Comparison of ENCODE assay signal across 11 mouse cellular contexts in the genomic region with DNA sequence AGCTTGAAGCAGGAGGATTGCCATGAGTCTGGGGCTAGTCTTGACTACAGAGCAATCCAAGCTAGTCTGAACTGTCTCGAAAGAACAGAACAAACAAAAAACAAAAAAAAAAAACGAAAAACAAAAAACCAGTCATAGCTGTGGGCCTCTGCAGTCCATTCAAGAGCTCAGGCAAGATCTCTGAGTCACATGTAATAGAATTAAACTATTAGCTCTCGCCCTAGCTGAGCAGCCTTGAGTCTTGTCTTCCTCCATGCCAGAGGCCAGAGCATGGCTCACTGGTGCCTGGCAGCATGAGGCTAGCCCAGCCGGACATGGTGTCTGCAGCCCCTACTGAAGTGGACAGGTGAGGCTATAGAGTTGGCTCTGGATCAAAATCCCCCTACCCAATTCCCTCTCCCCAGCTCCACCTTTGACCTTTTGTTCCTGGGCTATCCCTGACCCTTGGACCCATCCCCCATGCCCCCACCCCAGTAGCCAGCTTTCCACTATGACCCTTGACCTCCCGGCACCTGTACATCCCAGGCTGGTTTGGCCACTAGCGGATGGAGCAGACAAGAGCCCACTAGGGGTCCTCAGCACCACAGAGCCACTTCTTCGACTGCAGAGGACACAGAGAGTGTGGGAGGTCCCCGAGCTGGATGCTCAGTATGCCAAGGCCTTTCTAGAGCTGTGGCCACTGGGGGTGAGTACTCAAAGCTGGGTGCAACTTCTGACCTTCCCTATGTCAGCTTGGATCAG. TPM values are rescaled to one million over a fixed set of nuclear protein-coding genes. Genes with fewer than 3 reads are reported as not detected.
DNase-seq lines count a peak whose midpoint lies in the region; ATAC-seq and TF ChIP-seq lines count a peak whose summit lies in the region.
"Had no signal": no experiment of that assay in that cellular context is flagged by ENCODE, and none has a peak within 500 bp of the region (broad histone marks: within the 10 kb centered on the region; RNA-seq: fewer than 3 reads in every experiment).

No protein-coding gene starts in this region.

- no peak for ATAC-seq in lung, embryonic 14.5 days (ENCODE audit: insufficient read depth)
- 0 out of 2 replicates have a peak, but pooled peaks have one; percentile 38 for ATAC-seq in kidney, postnatal 0 days (replicated peaks; ENCODE audit: low FRiP score, low read depth)

- H3K9ac ChIP-seq in lung, embryonic 14.5 days = no peak overlapping the region
- H3K9ac ChIP-seq in kidney, postnatal 0 days (ENCODE audit: low read depth, low read length) = no peak overlapping the region
- H3K9ac ChIP-seq: neural tube, embryonic 15.5 days had no signal

- no peak overlapping the region for H3K4me3 ChIP-seq in lung, embryonic 14.5 days (ENCODE audit: low read depth, low read length)
- H3K4me3 ChIP-seq in lung, adult 2 months (replicated peaks; ENCODE audit: extremely low read depth, low read depth, low read length) = no peak overlapping the region
- no peak overlapping the region for H3K4me3 ChIP-seq in kidney, postnatal 0 days (replicated peaks; ENCODE audit: low read depth, low read length)
- H3K4me3 ChIP-seq: erythroblast, embryonic 14.5 days; neural tube, embryonic 15.5 days had no signal

- H3K9me3 ChIP-seq in lung, embryonic 14.5 days (ENCODE audit: low read depth, low read length) = no peaks in the 10 kb centered on the region
- H3K9me3 ChIP-seq in kidney, postnatal 0 days (replicated peaks; ENCODE audit: low read length) = no peaks in the 10 kb centered on the region
- H3K9me3 ChIP-seq: neural tube, embryonic 15.5 days had no signal

- DNase-seq in lung, embryonic 14.5 days = peak; percentile 56
- no peak for DNase-seq in lung, adult 2 months
- DNase-seq in embryo, embryonic 10.5 days (ENCODE audit: low spot score) = peak; percentile 64
- DNase-seq in kidney, postnatal 0 days (ENCODE audit: low spot score) = peak; percentile 61
- peak; percentile 32 for DNase-seq in naive thymus-derived CD4-positive, alpha-beta T cell, adult 2 months (ENCODE audit: low read depth)
- DNase-seq in left cerebral cortex, adult 18-20 months (ENCODE audit: low spot score in 2 of 2) = no peak
- no peak for DNase-seq in cerebellum, postnatal 36 days
- DNase-seq in adrenal gland, adult 18-20 months (ENCODE audit: low spot score in 2 of 2) = no peak
- DNase-seq: layer of hippocampus, postnatal 36 days had no signal

- WGBS in lung, embryonic 14.5 days = 48% methylated on average over 8 of the region's 8 CpGs
- WGBS in lung, adult 2 months = 63% methylated on average over 8 of the region's 8 CpGs
- 52% methylated on average over 8 of the region's 8 CpGs for WGBS in kidney, postnatal 0 days

- no peak for TF ChIP-seq POLR2A in lung, adult 2 months (IDR thresholded peaks at IDR 0.05; ENCODE audit: borderline replicate concordance, extremely low read depth, low read depth, low read length)

- peaks cover 10% of the 10 kb centered on the region; the same call in 1 of the 2 replicates for H3K36me3 ChIP-seq in lung, embryonic 14.5 days (ENCODE audit: insufficient read depth)
- H3K36me3 ChIP-seq in kidney, postnatal 0 days (ENCODE audit: insufficient read depth, low read length) = no peaks in the 10 kb centered on the region

- H3K27ac ChIP-seq in lung, embryonic 14.5 days (ENCODE audit: low read depth) = no peak overlapping the region
- H3K27ac ChIP-seq in kidney, postnatal 0 days = peak overlapping the region; percentile 19; the same call in 1 of the 2 replicates
- H3K27ac ChIP-seq: neural tube, embryonic 15.5 days had no signal

- H3K4me2 ChIP-seq in lung, embryonic 14.5 days = no peak overlapping the region
- H3K4me2 ChIP-seq in kidney, postnatal 0 days (ENCODE audit: low read length) = no peak overlapping the region
- H3K4me2 ChIP-seq: neural tube, embryonic 15.5 days had no signal

- peak; percentile 58 for TF ChIP-seq CTCF in lung, embryonic 14.5 days (IDR thresholded peaks at IDR 0.05; ENCODE audit: low read depth)
- TF ChIP-seq CTCF in lung, adult 2 months (IDR thresholded peaks at IDR 0.05; ENCODE audit: insufficient read depth, low read length) = no peak
- TF ChIP-seq CTCF in kidney, postnatal 0 days (IDR thresholded peaks at IDR 0.05; ENCODE audit: low read depth) = peak; percentile 69

- peaks cover 11% of the 10 kb centered on the region for H3K4me1 ChIP-seq in lung, embryonic 14.5 days (ENCODE audit: insufficient read depth)
- no peaks in the 10 kb centered on the region for H3K4me1 ChIP-seq in lung, adult 2 months (ENCODE audit: control insufficient read depth, insufficient read depth, low read length)
- peaks cover 6% of the 10 kb centered on the region; the same call in 1 of the 2 replicates for H3K4me1 ChIP-seq in kidney, postnatal 0 days (replicated peaks; ENCODE audit: insufficient read depth, low read length)
- H3K4me1 ChIP-seq: neural tube, embryonic 15.5 days had no signal

- no peaks in the 10 kb centered on the region for H3K27me3 ChIP-seq in lung, embryonic 14.5 days (ENCODE audit: insufficient read depth, low read length)
- no peaks in the 10 kb centered on the region for H3K27me3 ChIP-seq in kidney, postnatal 0 days (ENCODE audit: insufficient read depth, low read length)
- H3K27me3 ChIP-seq: neural tube, embryonic 15.5 days had no signal

RNA-seq across cellular contexts. Expression of a gene that starts 1.5 kb away (rescaled TPM):
- 6.8 and 6.9 TPM in 2 replicates for polyA plus RNA-seq in lung, embryonic 14.5 days (2014; fragmentation: Nextera tagmentation; extraction: Ambion mirVana)
- polyA plus RNA-seq in lung, adult 2 months (2012; rRNA removed) = 11.2 and 14.5 TPM in 2 replicates
- 5.2 and 6.3 TPM in 2 replicates for polyA plus RNA-seq in kidney, postnatal 0 days (2015; fragmentation: Nextera tagmentation; extraction: Ambion mirVana)
- 1 to 10 TPM; 2.1 to 3.9 TPM for total RNA-seq in left cerebral cortex, adult 18-20 months (2021)
- total RNA-seq in adrenal gland, adult 18-20 months (2021) = 1 to 10 TPM; 2.6 to 3.2 TPM

RNA-seq across cellular contexts. Expression of a gene that starts 18.1 kb away (rescaled TPM):
- 254 and 255 TPM in 2 replicates for polyA plus RNA-seq in lung, embryonic 14.5 days (2014; fragmentation: Nextera tagmentation; extraction: Ambion mirVana)
- polyA plus RNA-seq in lung, adult 2 months (2012; rRNA removed) = 166 and 244 TPM in 2 replicates
- 232 TPM in 2 replicates for polyA plus RNA-seq in kidney, postnatal 0 days (2015; fragmentation: Nextera tagmentation; extraction: Ambion mirVana)
- 100 to 1,000 TPM; 427 to 456 TPM for total RNA-seq in left cerebral cortex, adult 18-20 months (2021)
- total RNA-seq in adrenal gland, adult 18-20 months (2021) = 100 to 1,000 TPM; 327 to 346 TPM

RNA-seq across cellular contexts. Expression of a gene that starts 22.9 kb away (rescaled TPM):
- 31.8 and 37.4 TPM in 2 replicates for polyA plus RNA-seq in lung, embryonic 14.5 days (2014; fragmentation: Nextera tagmentation; extraction: Ambion mirVana)
- 48.5 and 49.2 TPM in 2 replicates for polyA plus RNA-seq in lung, adult 2 months (2012; rRNA removed)
- 42.2 and 43.7 TPM in 2 replicates for polyA plus RNA-seq in kidney, postnatal 0 days (2015; fragmentation: Nextera tagmentation; extraction: Ambion mirVana)
- 10 to 100 TPM; 35.0 to 38.6 TPM for total RNA-seq in left cerebral cortex, adult 18-20 months (2021)
- total RNA-seq in adrenal gland, adult 18-20 months (2021) = 10 to 100 TPM; 44.0 to 55.4 TPM

RNA-seq across cellular contexts. Expression of a gene that starts 23.7 kb away (rescaled TPM):
- polyA plus RNA-seq in lung, embryonic 14.5 days (2014; fragmentation: Nextera tagmentation; extraction: Ambion mirVana) = 54.0 and 59.6 TPM in 2 replicates
- polyA plus RNA-seq in lung, adult 2 months (2012; rRNA removed) = 84.9 and 102 TPM in 2 replicates
- 54.1 and 60.2 TPM in 2 replicates for polyA plus RNA-seq in kidney, postnatal 0 days (2015; fragmentation: Nextera tagmentation; extraction: Ambion mirVana)
- total RNA-seq in left cerebral cortex, adult 18-20 months (2021) = 100 to 1,000 TPM; 120 to 122 TPM
- total RNA-seq in adrenal gland, adult 18-20 months (2021) = 10 to 100 TPM; 78.1 to 86.7 TPM

RNA-seq across cellular contexts. Expression of a gene that starts 34.3 kb away (rescaled TPM):
- polyA plus RNA-seq in lung, embryonic 14.5 days (2014; fragmentation: Nextera tagmentation; extraction: Ambion mirVana) = not detected in 2 replicates
- not detected in 2 replicates for polyA plus RNA-seq in lung, adult 2 months (2012; rRNA removed)
- polyA plus RNA-seq in kidney, postnatal 0 days (2015; fragmentation: Nextera tagmentation; extraction: Ambion mirVana) = not detected in 2 replicates
- total RNA-seq in left cerebral cortex, adult 18-20 months (2021) = 1 to 10 TPM; 1.1 to 2.9 TPM
- total RNA-seq in adrenal gland, adult 18-20 months (2021) = not detected
- polyA plus RNA-seq: erythroblast, embryonic 14.5 days had no signal

Comparison
In these comparisons a context has a peak if more than half of its experiments do, and no peak if none do; other contexts are left out.
1. DNase-seq: peak in lung, embryonic 14.5 days (single experiment), embryo, embryonic 10.5 days (single experiment), kidney, postnatal 0 days (single experiment) and naive thymus-derived CD4-positive, alpha-beta T cell, adult 2 months (single experiment); none in lung, adult 2 months (single experiment), left cerebral cortex, adult 18-20 months (0 of 2), cerebellum, postnatal 36 days (0 of 2) and adrenal gland, adult 18-20 months (0 of 2).